In genomic region chr15:96813472-96813871, GRCm38 (mm10) we compare ENCODE assay signal across 22 mouse cellular contexts.
DNase-seq lines count a peak whose midpoint lies in the region; ATAC-seq lines count a peak whose summit lies in the region.
"Had no signal": no experiment of that assay in that cellular context is flagged by ENCODE, and none has a peak within 500 bp of the region (broad histone marks: within the 10 kb centered on the region; RNA-seq: fewer than 3 reads in every experiment).

No protein-coding gene starts in this region.

- H3K9ac ChIP-seq in forebrain, embryonic 11.5 days (ENCODE audit: low read length) = no peak overlapping the region
- H3K9ac ChIP-seq: embryonic facial prominence, embryonic 13.5 days; heart, embryonic 15.5 days; hindbrain, embryonic 14.5 days; intestine, embryonic 15.5 days had no signal

- 64% methylated on average over 2 of the region's 2 CpGs for WGBS in forebrain, embryonic 11.5 days
- 83% methylated on average over 2 of the region's 2 CpGs for WGBS in forebrain, embryonic 10.5 days

- no peaks in the 10 kb centered on the region; the same call in 1 of the 2 replicates for H3K9me3 ChIP-seq in forebrain, embryonic 11.5 days (ENCODE audit: control insufficient read depth, low read length)
- H3K9me3 ChIP-seq in forebrain, embryonic 10.5 days = peaks cover 19% of the 10 kb centered on the region
- H3K9me3 ChIP-seq: heart, embryonic 10.5 days had no signal

- H3K4me2 ChIP-seq in forebrain, embryonic 11.5 days (ENCODE audit: low read depth, low read length, severe bottlenecking) = no peak overlapping the region
- H3K4me2 ChIP-seq: embryonic facial prominence, embryonic 13.5 days; heart, embryonic 15.5 days; hindbrain, embryonic 14.5 days; intestine, embryonic 15.5 days had no signal

- no peaks in the 10 kb centered on the region for H3K27me3 ChIP-seq in forebrain, embryonic 11.5 days (ENCODE audit: control insufficient read depth, insufficient read depth, low read length)
- no peaks in the 10 kb centered on the region for H3K27me3 ChIP-seq in forebrain, embryonic 10.5 days (ENCODE audit: poor library complexity, severe bottlenecking)
- H3K27me3 ChIP-seq: embryonic facial prominence, embryonic 13.5 days; heart, embryonic 15.5 days; intestine, embryonic 15.5 days had no signal

- DNase-seq in forebrain, embryonic 11.5 days (ENCODE audit: low spot score) = peak; percentile 3
- DNase-seq in forebrain, embryonic 10.5 days (ENCODE audit: extremely low spot score, low spot score) = no peak
- peak; percentile 54 for DNase-seq in heart, adult 8-10 months (ENCODE audit: low spot score)
- no peak for DNase-seq in heart, postnatal 4 days
- peak; percentile 11 for DNase-seq in kidney, adult 9 months
- DNase-seq in kidney, postnatal 10 days = no peak
- DNase-seq in Muller cell, postnatal 12 days (ENCODE audit: inconsistent ontology term) = peak; percentile 34
- DNase-seq: adrenal gland, postnatal 10 days; B cell, adult 2 months; cerebellum, adult 18-20 months; cerebellum, adult 9-11 months; cerebellum, postnatal 36 days; gastrocnemius, postnatal 10 days had no signal

- H3K4me1 ChIP-seq in forebrain, embryonic 11.5 days (replicated peaks; ENCODE audit: control insufficient read depth, insufficient read depth, low read length) = no peaks in the 10 kb centered on the region
- no peaks in the 10 kb centered on the region for H3K4me1 ChIP-seq in forebrain, embryonic 10.5 days
- H3K4me1 ChIP-seq: embryonic facial prominence, embryonic 13.5 days; heart, embryonic 10.5 days; heart, embryonic 15.5 days; hindbrain, embryonic 10.5 days; intestine, embryonic 15.5 days had no signal

- ATAC-seq in forebrain, embryonic 11.5 days (replicated peaks; ENCODE audit: low FRiP score) = no peak
- ATAC-seq: CD4-positive, CD25-positive, alpha-beta regulatory T cell, adult 4 months; forebrain, embryonic 14.5 days; intestine, embryonic 15.5 days had no signal

- no peak overlapping the region for H3K4me3 ChIP-seq in forebrain, embryonic 11.5 days (ENCODE audit: low read depth, low read length)
- no peak overlapping the region for H3K4me3 ChIP-seq in forebrain, embryonic 10.5 days
- H3K4me3 ChIP-seq: embryonic facial prominence, embryonic 13.5 days; heart, embryonic 10.5 days; heart, embryonic 15.5 days; hindbrain, embryonic 10.5 days; intestine, embryonic 15.5 days had no signal

- no peak overlapping the region for H3K27ac ChIP-seq in forebrain, embryonic 11.5 days (ENCODE audit: low read depth, low read length)
- H3K27ac ChIP-seq in forebrain, embryonic 10.5 days = no peak overlapping the region
- H3K27ac ChIP-seq: embryonic facial prominence, embryonic 13.5 days; heart, embryonic 10.5 days; heart, embryonic 15.5 days; hindbrain, embryonic 10.5 days; hindbrain, embryonic 14.5 days; intestine, embryonic 15.5 days had no signal

- no peaks in the 10 kb centered on the region for H3K36me3 ChIP-seq in forebrain, embryonic 11.5 days (ENCODE audit: control insufficient read depth, insufficient read depth, low read length)
- H3K36me3 ChIP-seq in forebrain, embryonic 10.5 days (replicated peaks) = no peaks in the 10 kb centered on the region
- H3K36me3 ChIP-seq: embryonic facial prominence, embryonic 13.5 days; G1E; heart, embryonic 10.5 days; heart, embryonic 15.5 days; hindbrain, embryonic 10.5 days; intestine, embryonic 15.5 days had no signal

Comparison
In these comparisons a context has a peak if more than half of its experiments do, and no peak if none do; other contexts are left out.
1. DNase-seq: peak in forebrain, embryonic 11.5 days (single experiment), heart, adult 8-10 months (single experiment), kidney, adult 9 months (single experiment) and Muller cell, postnatal 12 days (single experiment); none in forebrain, embryonic 10.5 days (single experiment), heart, postnatal 4 days (single experiment) and kidney, postnatal 10 days (single experiment).